Mouse (Mus musculus) left cerebral cortex, adult 2 months (tissue): ENCODE measurements around the gene Golga4. TPM values are rescaled to one million over a fixed set of nuclear protein-coding genes. Genes with fewer than 3 reads are reported as not detected.

ENCODE experiments used
- DNase-seq, 2 experiments: peaks; one replicate each; pipeline ENCODE4 v3.0.0; 2021 to 2022; ENCODE audit warnings: low spot score in 2 of 2, mixed read lengths in 1 of 2; ENCODE audit errors: extremely low spot score in 1 of 2
- H3K27ac ChIP-seq: fragments of 200-600 bp; 2 replicates; pipeline ENCODE4 v1.8.1; 2022
- H3K4me3 ChIP-seq: fragments of 200-600 bp; 2 replicates; pipeline ENCODE4 v1.8.1; 2022
- CTCF ChIP-seq: fragments of 200-600 bp; IDR thresholded peaks from 2 replicates; pipeline ENCODE4 v1.8.1; 2022; ENCODE audit warnings: antibody characterized with exemption, mild to moderate bottlenecking, moderate library complexity
- intact Hi-C: fragments of 180-260 bp; cut with DNase I; formaldehyde crosslinking; loops from one replicate; pipeline ENCODE4 v1.15.1; 2025
- total RNA-seq, 2 experiments: library from RNA; stranded (reverse); gene quantifications; 2 replicates each; pipeline ENCODE4 v1.2.3; 2021

Gene Golga4
- total RNA-seq, 2 experiments from 2014 or later = 108 to 110 TPM

DNA sequence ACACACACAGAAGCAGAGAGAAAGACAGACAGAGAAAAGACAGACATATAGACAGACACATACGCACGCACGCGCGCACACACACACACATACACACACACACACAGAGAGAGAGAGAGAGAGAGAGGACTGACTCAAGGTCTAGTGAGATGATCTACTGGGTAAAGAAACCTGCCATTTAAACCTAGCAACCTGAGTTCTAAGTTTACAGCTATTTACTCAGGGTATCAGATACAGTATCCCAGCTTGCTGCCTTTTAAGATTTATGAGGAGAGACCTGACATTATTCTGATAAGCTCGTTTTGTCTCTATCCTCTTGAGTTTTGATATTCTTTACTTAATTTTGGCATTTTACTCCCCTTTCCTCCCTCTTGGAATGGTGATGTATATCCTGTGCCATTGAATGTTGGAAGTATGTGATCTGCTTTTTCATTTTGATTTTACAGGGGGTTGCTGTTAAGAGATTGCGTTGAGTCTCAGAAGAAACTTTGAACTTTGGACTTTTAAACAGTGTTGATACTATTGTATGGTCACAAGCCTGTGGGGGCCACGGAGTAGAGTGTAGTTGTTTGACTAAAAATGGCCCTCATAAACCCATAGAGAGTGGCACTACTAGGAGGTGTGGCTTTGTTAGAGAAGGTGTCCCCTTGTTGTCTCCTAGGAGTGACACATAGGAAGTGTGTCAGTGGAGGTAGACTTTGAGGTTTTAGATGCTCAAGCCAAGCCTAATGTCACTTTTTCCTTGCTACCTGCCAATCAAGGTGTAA lies 13.0 kb upstream of the Golga4 start:
- intact Hi-C loops = no loop called here
- no peak for DNase-seq
- Histone ChIP-seq H3K27ac (no peak overlapping the region), H3K4me3 (no peak overlapping the region)
- TF ChIP-seq CTCF = no peak

DNA sequence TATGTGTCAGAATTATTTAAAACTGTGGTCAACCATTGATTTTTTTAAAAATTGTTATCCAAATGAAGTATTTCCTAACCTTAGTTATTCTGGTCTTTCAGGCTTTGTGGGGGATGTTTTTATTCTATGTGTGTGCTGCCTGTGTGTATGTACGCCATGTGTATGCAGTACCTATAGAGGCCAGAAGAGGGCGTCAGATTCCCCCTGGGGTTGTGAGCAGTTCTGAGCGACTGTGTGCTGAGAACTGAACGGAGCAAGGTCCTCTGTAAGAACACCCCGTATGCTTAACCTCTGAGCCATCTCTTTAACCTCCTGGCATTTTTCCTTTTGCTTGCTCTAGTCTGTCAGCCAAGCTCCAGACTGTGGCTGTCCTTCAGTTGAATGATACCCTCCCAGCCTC lies 12.0 kb upstream of the Golga4 start:
- intact Hi-C loops = no loop called here
- TF ChIP-seq CTCF = no peak; the same call in 1 of the 2 replicates
- Histone ChIP-seq H3K4me3 (no peak overlapping the region), H3K27ac (no peak overlapping the region)
- no peak for DNase-seq

DNA sequence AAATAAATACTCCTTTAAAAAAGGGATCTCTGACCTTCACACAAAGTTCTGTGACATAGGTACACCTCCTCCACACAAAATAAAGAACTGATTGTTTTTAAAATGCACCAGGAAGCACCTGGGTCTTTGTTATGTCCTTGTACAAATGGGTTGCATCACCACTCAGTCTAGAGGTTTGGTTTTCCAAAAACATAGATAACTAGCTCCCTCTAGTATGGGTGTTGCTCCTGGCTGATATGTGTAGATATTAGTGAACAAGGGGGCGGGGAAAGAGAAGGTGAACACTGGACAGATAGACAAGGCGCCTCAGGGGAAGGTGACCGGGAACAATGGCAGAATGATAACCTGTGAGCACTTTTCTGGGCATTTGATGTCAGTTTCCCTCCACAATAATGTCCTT lies 10.1 kb upstream of the Golga4 start:
- H3K4me3 ChIP-seq = no peak overlapping the region
- H3K27ac ChIP-seq = no peak overlapping the region
- no peak for DNase-seq
- intact Hi-C loops = no loop called here
- no peak for TF ChIP-seq CTCF

DNA sequence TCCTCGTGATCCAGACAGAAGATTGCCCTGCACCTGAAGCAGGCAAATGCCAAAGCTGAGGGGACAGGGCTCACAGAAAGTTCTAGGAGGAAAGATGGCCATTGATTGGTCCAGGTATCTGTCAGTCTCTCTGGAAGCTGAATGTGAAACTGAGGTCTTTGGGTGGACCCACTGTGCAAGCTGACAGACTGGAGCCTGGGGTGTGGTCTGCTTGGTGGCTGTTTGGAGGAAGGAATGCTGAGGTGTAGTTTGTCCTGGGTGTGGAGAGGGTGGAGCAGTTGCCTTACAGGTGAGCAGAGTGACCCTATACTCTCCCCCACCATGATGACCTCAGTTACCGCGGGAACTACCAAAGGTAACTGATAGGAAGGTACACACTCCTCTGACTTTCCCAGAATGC lies 9.1 kb upstream of the Golga4 start:
- H3K4me3 ChIP-seq = no peak overlapping the region
- DNase-seq = no peak
- intact Hi-C loops = no loop called here
- no peak overlapping the region for H3K27ac ChIP-seq
- no peak for TF ChIP-seq CTCF

- DNase-seq = no peak
- Histone ChIP-seq H3K4me3 (no peak overlapping the region), H3K27ac (no peak overlapping the region)
- intact Hi-C loops = no loop called here
- TF ChIP-seq CTCF = no peak
Measured at GRCm38 (mm10) chr9:118498061-118498460, 8.0 kb upstream of the Golga4 start.

- intact Hi-C loops = no loop called here
- TF ChIP-seq CTCF = no peak
- DNase-seq = no peak
- Histone ChIP-seq H3K27ac (no peak overlapping the region), H3K4me3 (no peak overlapping the region)
Measured at GRCm38 (mm10) chr9:118500963-118501362, 5.1 kb upstream of the Golga4 start.

GRCm38 (mm10) chr9:118504656-118505055 lies 1.4 kb upstream of the Golga4 start:
- H3K4me3 ChIP-seq = no peak overlapping the region
- intact Hi-C loops = no loop called here
- DNase-seq = no peak
- TF ChIP-seq CTCF = no peak
- H3K27ac ChIP-seq = no peak overlapping the region

DNA sequence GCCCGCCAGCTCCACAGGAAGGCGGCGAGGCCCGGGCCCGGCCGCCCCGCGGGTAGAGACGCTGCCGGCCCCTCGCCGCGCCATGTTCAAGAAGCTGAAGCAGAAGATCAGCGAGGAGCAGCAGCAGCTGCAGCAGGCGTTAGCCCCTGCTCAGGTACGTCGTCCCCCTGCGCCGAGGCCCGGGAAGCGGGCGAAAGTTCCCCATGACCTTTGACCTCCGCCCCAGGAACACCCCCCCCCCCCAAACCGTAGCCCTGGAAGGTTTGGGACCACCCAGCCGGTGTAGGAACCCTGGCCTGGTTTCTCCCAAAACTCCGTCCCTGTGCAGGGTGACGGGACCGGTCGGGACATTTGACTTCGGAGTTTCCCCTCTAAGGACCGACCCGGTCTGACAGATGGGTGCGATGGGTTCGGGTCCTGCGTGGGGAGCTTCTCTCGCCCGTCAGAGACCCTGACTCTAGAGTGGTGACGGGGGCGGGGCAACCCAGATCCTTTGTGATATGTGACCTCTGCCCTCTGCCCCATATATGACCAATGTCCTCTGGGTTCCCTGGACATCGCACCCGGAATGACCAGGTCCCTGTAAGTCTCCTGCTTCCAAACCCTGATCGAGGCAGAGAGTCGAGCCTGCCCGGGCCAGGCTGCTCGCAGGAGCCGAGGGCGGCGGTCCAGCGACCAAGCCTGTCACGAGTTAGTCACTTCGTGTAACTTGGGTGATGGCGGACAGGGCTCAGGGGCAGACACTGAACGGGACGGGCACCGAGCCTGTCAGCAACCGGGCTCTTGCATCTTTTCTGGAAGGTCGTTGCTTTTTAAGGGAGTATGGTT lies 551 bp downstream of the Golga4 start:
- Histone ChIP-seq H3K27ac (peak overlapping the region; percentile 87), H3K4me3 (peak overlapping the region; percentile 99)
- intact Hi-C loops = no loop called here
- peak in 1 of 2 experiments; percentile 29 for DNase-seq
- TF ChIP-seq CTCF = no peak

DNA sequence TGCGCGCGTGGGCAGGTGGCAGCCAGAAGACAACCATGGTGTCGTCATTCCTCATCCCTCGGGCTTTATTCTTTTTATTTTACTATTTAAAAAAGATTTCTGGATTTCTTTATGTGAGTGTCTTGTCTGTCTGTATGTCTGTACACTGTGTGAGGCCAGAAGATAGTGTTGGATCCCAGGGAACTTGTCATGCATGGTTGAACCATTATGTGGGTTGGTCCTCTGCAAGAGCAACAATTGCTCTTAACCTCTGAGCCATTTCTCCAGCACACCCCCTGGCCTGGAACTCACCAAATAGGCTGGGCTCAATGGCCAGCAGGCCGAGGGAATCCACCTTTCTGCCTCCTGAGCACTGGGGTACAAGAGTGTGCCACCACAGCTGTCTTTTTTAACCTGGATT lies 1.5 kb downstream of the Golga4 start:
- peak overlapping the region; percentile 50; the same call in 1 of the 2 replicates for H3K27ac ChIP-seq
- intact Hi-C loops = no loop called here
- H3K4me3 ChIP-seq = peak overlapping the region; percentile 99
- no peak for DNase-seq
- no peak for TF ChIP-seq CTCF

GRCm38 (mm10) chr9:118508601-118509000 lies 2.5 kb downstream of the Golga4 start:
- peak overlapping the region; percentile 99; the same call in 1 of the 2 replicates for H3K4me3 ChIP-seq
- no peak for TF ChIP-seq CTCF
- H3K27ac ChIP-seq = peak overlapping the region; percentile 50; the same call in 1 of the 2 replicates
- intact Hi-C loops = no loop called here
- no peak for DNase-seq

DNA sequence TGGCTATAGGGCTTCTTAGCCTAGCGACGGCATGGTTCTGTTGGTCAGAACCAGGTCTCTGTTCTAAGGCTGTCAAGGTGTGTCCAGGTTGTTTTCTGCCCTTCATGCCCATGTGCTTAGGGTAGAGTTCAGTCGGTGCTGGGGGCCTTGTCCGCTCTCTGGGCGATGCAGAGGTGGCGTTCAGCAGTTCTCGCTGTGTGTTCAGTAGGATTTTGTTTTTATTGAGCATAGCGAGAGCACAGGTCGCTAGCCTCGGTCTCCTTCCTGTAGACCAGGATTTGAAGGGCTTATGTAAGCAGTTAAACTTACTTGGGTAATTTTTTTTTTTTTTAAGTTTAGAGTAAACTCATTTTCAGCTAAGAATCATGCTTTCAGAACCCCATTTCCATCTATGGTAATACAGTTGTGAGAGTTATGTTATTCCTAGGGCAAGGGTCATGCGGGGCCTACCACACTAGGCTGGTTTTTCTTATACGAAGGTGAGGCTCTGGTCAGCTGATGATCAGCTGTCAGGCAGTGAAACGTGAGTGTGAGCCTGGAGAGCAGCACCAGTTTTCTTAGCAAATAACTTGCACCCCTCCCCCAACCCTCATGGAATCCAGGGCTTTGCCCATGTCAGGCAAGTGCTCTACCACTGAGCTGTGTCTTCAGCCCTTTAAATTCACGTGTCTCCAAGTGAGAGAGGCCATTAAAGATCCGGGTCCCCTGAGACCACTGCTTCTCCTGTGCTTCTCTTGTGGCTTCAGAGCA lies 5.0 kb downstream of the Golga4 start:
- no peak for DNase-seq
- intact Hi-C loops = no loop called here

More for the DNA sequence above, 5.0 kb downstream of the Golga4 start:
- H3K4me3 ChIP-seq = no peak overlapping the region
- no peak for TF ChIP-seq CTCF
- no peak overlapping the region for H3K27ac ChIP-seq
